Mouse (Mus musculus): ENCODE data around the gene Cyp2d12.

DNA sequence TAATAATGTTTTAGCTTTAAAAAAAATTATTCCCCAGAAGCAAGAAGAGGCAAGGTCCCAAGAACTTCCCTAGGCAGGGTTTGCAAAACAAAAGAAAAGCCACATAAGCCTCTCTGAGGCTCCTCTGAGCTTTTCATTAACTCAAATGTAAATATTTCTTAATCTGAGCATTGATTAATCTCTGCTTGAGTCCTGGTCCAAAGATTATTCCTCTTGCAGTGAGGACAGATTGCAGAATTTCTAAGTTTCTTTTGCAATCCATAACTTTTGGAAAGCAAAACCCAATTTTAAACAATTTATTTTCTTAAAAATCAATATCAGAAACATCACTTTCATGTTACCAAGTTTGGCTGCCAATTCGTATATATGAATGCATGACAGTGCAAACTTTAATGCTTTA lies 18.0 kb downstream of the Cyp2d12 start:
- TF ChIP-seq EP300 (IDR thresholded peaks at IDR 0.05; ENCODE audit: low read depth) = no peak
- no peak for TF ChIP-seq CTCF (IDR thresholded peaks at IDR 0.05; ENCODE audit: low read depth)
